Mouse (Mus musculus) spleen, adult 2 months (tissue): ENCODE measurements at regions not wholly inside any gene's neighbourhood (a gene's known extent, or its start where the extent isn't known, plus 50 kb on each side); places are given as distances from the start of the nearest gene placed in this dataset.

Experiments used
- DNase-seq, 2 experiments: peaks; one replicate each; pipeline versions ENCODE4 v3.0.0 to v3.0.0-alpha.2; 2012 to 2021; ENCODE audit warnings: low spot score in 2 of 2, low read depth in 1 of 2
- H3K27ac ChIP-seq: fragments of 200-500 bp; 2 replicates; pipeline ENCODE4 v1.5.1; 2012; ENCODE audit warnings: low read length, inconsistent platforms; ENCODE audit not compliant: insufficient read depth
- H3K27me3 ChIP-seq: fragments of 200-500 bp; 2 replicates; pipeline ENCODE4 v1.6.1; 2012; ENCODE audit warnings: mild to moderate bottlenecking, moderate library complexity, low read length, inconsistent platforms; ENCODE audit not compliant: control insufficient read depth, insufficient read depth
- H3K36me3 ChIP-seq: fragments of 200-500 bp; 2 replicates; pipeline ENCODE4 v1.6.1; 2012; ENCODE audit warnings: mild to moderate bottlenecking, low read length, inconsistent platforms; ENCODE audit not compliant: control insufficient read depth, insufficient read depth
- H3K4me1 ChIP-seq: fragments of 200-500 bp; 2 replicates; pipeline ENCODE4 v1.6.1; 2011; ENCODE audit warnings: inconsistent platforms; ENCODE audit not compliant: control insufficient read depth, insufficient read depth, insufficient read length
- H3K4me3 ChIP-seq: fragments of 200-500 bp; 2 replicates; pipeline ENCODE4 v1.5.1; 2011; ENCODE audit warnings: mild to moderate bottlenecking, inconsistent platforms; ENCODE audit not compliant: insufficient read depth, insufficient read length; ENCODE audit errors: extremely low read depth
- CTCF ChIP-seq: fragments of 200-500 bp; IDR thresholded peaks from 2 replicates; pipeline ENCODE4 v1.5.1; 2011; ENCODE audit warnings: mild to moderate bottlenecking, inconsistent platforms; ENCODE audit not compliant: insufficient read depth, insufficient read length, insufficient replicate concordance; ENCODE audit errors: extremely low read depth
- POLR2A ChIP-seq: fragments of 200-500 bp; IDR thresholded peaks from 2 replicates; pipeline ENCODE4 v1.6.1; 2011; ENCODE audit warnings: low read depth, low read length, inconsistent platforms
- WGBS: fragments of 180-500 bp; shearing (Covaris S2); methylation state at CpG from one replicate; pipeline ENCODE4 v1.1.7; 2018; 5-methylcytosine and 5-hydroxymethylcytosine counted together

DNA sequence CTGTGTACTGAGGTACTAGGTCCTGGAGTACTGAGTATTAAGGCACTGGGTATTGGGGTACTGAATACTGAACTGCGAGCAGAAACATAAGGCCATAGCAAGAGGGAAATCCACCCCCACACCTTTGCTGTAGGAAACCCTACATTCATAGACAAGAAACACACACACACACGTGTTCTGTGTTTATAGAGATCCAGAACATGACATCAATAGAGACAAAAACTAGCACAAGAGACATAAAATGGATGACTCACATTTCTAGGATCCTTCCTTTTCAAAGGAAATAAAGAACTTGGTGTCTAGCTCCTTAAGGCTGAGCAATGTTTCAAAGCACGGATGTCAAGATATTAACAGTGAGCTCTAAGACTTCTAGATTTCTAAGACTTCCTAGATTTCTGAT is 49.9 kb upstream of the Nepro start:
- WGBS = 86% methylated on average over 3 of the region's 3 CpGs
- Histone ChIP-seq H3K27me3 (no peaks in the 10 kb centered on the region), H3K27ac (no peak overlapping the region), H3K36me3 (no peaks in the 10 kb centered on the region), H3K4me3 (no peak overlapping the region), H3K4me1 (no peaks in the 10 kb centered on the region)
- TF ChIP-seq POLR2A = no peak
- no peak for TF ChIP-seq CTCF
- no peak for DNase-seq

DNA sequence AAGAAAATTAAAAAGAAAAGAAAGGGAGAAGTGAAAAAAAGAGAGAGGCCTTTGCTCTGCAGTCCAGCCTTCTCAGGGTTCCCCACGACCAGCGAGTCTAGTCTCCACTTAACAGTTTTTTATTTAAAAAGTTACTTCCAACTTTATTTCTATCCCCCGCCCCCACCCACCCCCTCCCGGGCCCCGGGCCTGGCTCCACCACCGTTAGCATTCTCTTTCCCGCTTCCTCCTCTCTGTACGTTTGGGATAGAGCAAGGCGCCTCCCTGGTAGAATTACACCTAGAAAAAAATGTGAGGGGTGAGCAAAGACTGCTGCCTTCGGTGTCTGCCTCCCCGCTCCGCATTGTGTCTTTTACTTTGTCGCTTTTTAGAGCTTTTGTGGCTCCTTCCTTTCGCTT is 51.7 kb upstream of the Nepro start:
- no peak for TF ChIP-seq CTCF
- no peak for TF ChIP-seq POLR2A
- Histone ChIP-seq H3K36me3 (no peaks in the 10 kb centered on the region), H3K4me3 (peak overlapping the region; percentile 33; the same call in 1 of the 2 replicates), H3K27me3 (no peaks in the 10 kb centered on the region), H3K4me1 (no peaks in the 10 kb centered on the region), H3K27ac (no peak overlapping the region)
- DNase-seq = no peak
- 22% methylated on average over 14 of the region's 14 CpGs for WGBS

DNA sequence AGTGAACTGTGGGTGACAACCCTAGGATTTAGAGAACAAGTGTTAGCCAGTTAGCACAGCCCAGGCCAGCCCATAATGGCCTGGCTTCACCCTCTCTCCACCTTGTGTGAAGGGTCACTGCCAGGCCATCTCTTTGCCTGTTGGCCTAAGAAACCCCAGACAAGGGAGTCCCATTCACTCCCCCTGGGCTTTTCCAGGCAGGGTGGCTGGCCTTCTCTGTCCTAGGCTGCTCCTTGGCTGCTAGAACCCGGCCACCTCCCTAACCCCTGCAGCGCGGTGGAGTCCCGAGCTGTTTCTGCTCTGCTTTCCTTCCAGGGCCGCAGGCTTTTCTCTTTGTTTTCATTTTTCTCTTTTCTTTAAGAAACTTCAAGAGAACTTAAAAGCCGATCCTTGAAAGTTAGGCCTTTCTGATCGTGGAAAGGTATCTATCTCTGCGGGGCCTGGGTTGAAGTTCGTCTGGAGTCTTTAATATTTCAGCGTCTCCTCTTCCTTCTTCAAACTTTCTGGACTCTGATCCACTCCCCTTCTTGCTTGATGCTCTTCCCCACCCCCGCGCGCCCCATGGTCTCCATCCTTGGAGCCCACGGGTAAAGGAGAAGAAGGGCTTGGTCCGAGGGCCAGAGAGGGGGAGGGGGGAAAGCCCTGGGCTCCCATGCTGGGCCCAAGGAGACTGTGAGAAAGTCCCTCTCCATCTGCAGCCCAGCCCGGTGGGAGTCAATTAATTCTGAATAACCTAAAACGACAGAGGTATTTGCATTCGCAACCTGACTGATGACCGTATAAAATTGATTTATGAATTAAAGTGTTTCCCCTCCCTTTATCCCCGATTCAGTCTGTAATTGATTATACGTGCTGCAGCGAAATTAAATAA is 52.3 kb upstream of the Nepro start:
- no peaks in the 10 kb centered on the region for H3K36me3 ChIP-seq
- WGBS = 83% methylated on average over 22 of the region's 22 CpGs
- H3K27me3 ChIP-seq = no peaks in the 10 kb centered on the region
- TF ChIP-seq POLR2A = no peak
- TF ChIP-seq CTCF = no peak
- no peak overlapping the region for H3K27ac ChIP-seq
- DNase-seq = no peak
- H3K4me3 ChIP-seq = no peak overlapping the region
- no peaks in the 10 kb centered on the region for H3K4me1 ChIP-seq

DNA sequence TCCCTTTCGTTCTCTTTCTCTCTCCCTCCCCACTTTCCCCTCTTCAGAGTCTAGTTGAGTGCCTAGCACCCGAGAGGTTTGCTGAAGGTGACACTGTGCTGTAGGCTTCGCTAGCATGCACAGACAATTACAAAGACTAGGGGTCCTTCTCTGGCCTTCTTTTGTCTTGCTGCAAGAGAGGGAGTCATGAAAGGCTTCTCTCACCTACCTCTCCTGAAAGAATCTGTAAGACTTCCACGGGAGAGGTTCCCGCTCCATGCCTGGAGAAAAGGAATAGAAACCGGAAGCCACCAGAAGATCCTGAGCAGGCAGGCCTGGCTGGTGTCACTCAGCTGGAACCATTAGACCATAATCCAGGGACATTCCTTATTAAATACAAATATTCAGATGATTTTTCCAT is 56.0 kb upstream of the Nepro start:
- Histone ChIP-seq H3K36me3 (no peaks in the 10 kb centered on the region), H3K27me3 (no peaks in the 10 kb centered on the region), H3K27ac (no peak overlapping the region), H3K4me3 (no peak overlapping the region), H3K4me1 (no peaks in the 10 kb centered on the region)
- DNase-seq = no peak
- no peak for TF ChIP-seq CTCF
- no peak for TF ChIP-seq POLR2A
- 90% methylated on average over 6 of the region's 6 CpGs for WGBS

DNA sequence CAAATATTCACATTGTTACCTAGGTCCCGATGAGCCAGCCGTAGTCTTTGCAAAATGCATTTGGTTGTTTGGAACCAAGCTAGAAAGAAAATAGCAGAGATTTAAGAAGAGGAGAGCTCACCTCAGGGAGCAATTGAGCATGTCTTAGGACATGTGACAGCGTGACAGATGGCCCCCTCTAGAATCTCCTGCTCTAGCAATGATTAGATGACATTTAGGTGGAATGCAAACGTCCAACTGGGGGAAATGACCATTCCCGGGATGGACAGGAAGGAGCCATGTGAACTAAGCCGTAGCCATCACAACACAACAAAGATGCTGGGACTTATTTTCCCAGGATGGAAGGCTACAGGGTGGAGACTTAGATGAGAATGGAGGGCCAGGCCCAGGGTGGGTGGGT is 57.0 kb upstream of the Nepro start:
- Histone ChIP-seq H3K4me3 (no peak overlapping the region), H3K4me1 (no peaks in the 10 kb centered on the region), H3K27me3 (no peaks in the 10 kb centered on the region), H3K36me3 (no peaks in the 10 kb centered on the region), H3K27ac (no peak overlapping the region)
- 87% methylated on average over 6 of the region's 6 CpGs for WGBS
- no peak for DNase-seq
- TF ChIP-seq POLR2A (no peak), CTCF (no peak)

DNA sequence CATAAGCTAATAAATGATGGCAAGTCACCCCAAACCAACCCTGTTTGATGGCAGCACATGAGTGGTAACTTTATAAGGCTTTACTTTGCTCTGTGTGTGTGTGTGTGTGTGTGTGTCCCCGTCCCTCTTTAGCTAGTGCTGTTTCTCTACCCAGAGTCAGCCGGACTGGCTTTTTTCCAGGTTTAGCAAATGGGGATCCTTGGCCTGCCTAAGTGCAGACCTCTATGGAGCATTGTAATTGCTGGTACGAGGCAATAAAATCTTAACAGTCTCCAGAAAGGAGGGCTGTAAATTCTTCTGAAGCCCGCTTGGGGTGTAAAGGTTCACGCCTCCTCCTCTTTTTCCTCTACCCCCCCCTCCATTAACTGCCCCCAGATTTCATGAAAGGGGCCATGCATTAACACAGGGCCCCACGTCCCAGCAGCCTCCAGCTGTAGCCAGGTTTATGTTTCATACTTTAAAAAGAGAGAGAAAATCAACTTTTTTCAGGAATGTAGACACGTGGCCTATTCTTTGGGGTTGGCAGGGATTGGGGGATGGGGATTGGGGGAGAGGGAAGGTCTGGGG is 57.6 kb upstream of the Nepro start:
- H3K36me3 ChIP-seq = no peaks in the 10 kb centered on the region
- no peak overlapping the region for H3K27ac ChIP-seq
- WGBS = 85% methylated on average over 7 of the region's 7 CpGs
- no peak overlapping the region for H3K4me3 ChIP-seq
- no peaks in the 10 kb centered on the region for H3K27me3 ChIP-seq
- TF ChIP-seq POLR2A = no peak
- no peak for TF ChIP-seq CTCF
- no peak for DNase-seq
- H3K4me1 ChIP-seq = no peaks in the 10 kb centered on the region

DNA sequence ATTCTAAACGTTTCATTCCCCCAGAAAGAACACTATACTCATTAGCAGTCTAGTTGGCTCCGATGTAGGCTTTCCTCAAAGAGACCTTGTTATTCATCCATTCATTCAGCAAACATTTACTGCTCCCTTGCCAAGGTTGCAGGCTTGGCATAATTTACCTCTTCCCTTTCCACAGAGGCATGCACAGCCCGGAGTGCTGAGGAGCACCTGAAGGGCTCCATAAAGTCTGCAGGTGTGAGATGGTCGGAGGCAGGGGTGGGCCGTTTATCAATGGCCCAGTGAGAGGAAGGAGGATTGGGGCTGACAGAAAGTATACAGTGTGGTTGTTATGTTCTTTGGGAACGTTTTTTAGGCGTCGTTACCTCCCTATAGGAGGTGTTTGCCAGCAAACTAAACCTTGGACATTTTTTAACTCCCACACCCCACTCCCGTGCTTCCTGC is 58.6 kb upstream of the Nepro start:
- no peak for TF ChIP-seq CTCF
- TF ChIP-seq POLR2A = no peak
- WGBS = 80% methylated on average over 9 of the region's 9 CpGs

More for the DNA sequence above, 58.6 kb upstream of the Nepro start:
- Histone ChIP-seq H3K27me3 (no peaks in the 10 kb centered on the region), H3K27ac (no peak overlapping the region), H3K36me3 (no peaks in the 10 kb centered on the region), H3K4me3 (no peak overlapping the region), H3K4me1 (no peaks in the 10 kb centered on the region)
- DNase-seq = no peak
